7 mouse cellular contexts compared by ENCODE assay signal in genomic region chr6:32479193-32479758, GRCm38 (mm10).
A peak's percentile ranks its signal among the peaks of the same experiment; 100 is the strongest.
DNase-seq lines count a peak whose midpoint lies in the region; ATAC-seq and TF ChIP-seq lines count a peak whose summit lies in the region.

No protein-coding gene starts in this region.

- H3K36me3 ChIP-seq in intestine, postnatal 0 days (ENCODE audit: control insufficient read depth, insufficient read depth), result no peaks in the 10 kb centered on the region
- H3K36me3 ChIP-seq in limb, embryonic 10.5 days, result no peaks in the 10 kb centered on the region
- no peaks in the 10 kb centered on the region for H3K36me3 ChIP-seq in midbrain, embryonic 11.5 days (ENCODE audit: control insufficient read depth, insufficient read depth, low read length)
- no peaks in the 10 kb centered on the region for H3K36me3 ChIP-seq in stomach, embryonic 14.5 days (ENCODE audit: control insufficient read depth, insufficient read depth, low read length)

- DNase-seq in adrenal gland, adult 2 months, result peak; percentile 88
- peak; percentile 73 to 79 for DNase-seq in gastrocnemius, adult 8-10 months (ENCODE audit: low spot score in 2 of 2)
- peak; percentile 69 for DNase-seq in limb, embryonic 10.5 days (ENCODE audit: low spot score)
- DNase-seq in midbrain, embryonic 11.5 days (ENCODE audit: low spot score, missing footprints), result no peak

- no peak overlapping the region for H3K27ac ChIP-seq in intestine, postnatal 0 days (ENCODE audit: low read depth, low read length)
- peak overlapping the region; percentile 36; the same call in 1 of the 2 replicates for H3K27ac ChIP-seq in limb, embryonic 10.5 days
- no peak overlapping the region for H3K27ac ChIP-seq in midbrain, embryonic 11.5 days (ENCODE audit: low read depth, low read length)
- H3K27ac ChIP-seq in stomach, embryonic 14.5 days (ENCODE audit: low read length), result peak overlapping the region; percentile 27; the same call in 1 of the 2 replicates

- no peaks in the 10 kb centered on the region for H3K27me3 ChIP-seq in intestine, postnatal 0 days (replicated peaks; ENCODE audit: control insufficient read depth, insufficient read depth, low read length)
- no peaks in the 10 kb centered on the region for H3K27me3 ChIP-seq in limb, embryonic 10.5 days (ENCODE audit: low read depth, poor library complexity, severe bottlenecking)
- H3K27me3 ChIP-seq in midbrain, embryonic 11.5 days (ENCODE audit: control insufficient read depth, insufficient read depth, low read length), result no peaks in the 10 kb centered on the region
- no peaks in the 10 kb centered on the region for H3K27me3 ChIP-seq in stomach, embryonic 14.5 days (ENCODE audit: control insufficient read depth, insufficient read depth, low read length)

- TF ChIP-seq CTCF in intestine, postnatal 0 days (IDR thresholded peaks at IDR 0.05; ENCODE audit: low read depth), result peak; percentile 73

- ATAC-seq in cerebellum, adult (ENCODE audit: insufficient number of reproducible peaks, low FRiP score, low TSS enrichment), result peak; percentile 90
- no peak for ATAC-seq in intestine, postnatal 0 days
- 0 out of 2 replicates have a peak, but pooled peaks have one; percentile 24 for ATAC-seq in midbrain, embryonic 11.5 days (ENCODE audit: low FRiP score)
- ATAC-seq in stomach, embryonic 14.5 days (ENCODE audit: insufficient number of reproducible peaks, insufficient read depth, low FRiP score, low read depth), result peak; percentile 78; the same call in 1 of the 2 replicates

- H3K9ac ChIP-seq in intestine, postnatal 0 days (ENCODE audit: low read depth, low read length), result no peak overlapping the region
- H3K9ac ChIP-seq in midbrain, embryonic 11.5 days (ENCODE audit: low read length), result no peak overlapping the region
- no peak overlapping the region for H3K9ac ChIP-seq in stomach, embryonic 14.5 days (replicated peaks; ENCODE audit: low read depth, low read length)

- H3K4me1 ChIP-seq in intestine, postnatal 0 days (replicated peaks; ENCODE audit: control insufficient read depth, insufficient read depth, low read length), result no peaks in the 10 kb centered on the region
- peaks cover 46% of the 10 kb centered on the region for H3K4me1 ChIP-seq in limb, embryonic 10.5 days
- no peaks in the 10 kb centered on the region for H3K4me1 ChIP-seq in midbrain, embryonic 11.5 days (ENCODE audit: control insufficient read depth, insufficient read depth, low read length)
- peaks cover 11% of the 10 kb centered on the region; the same call in 1 of the 2 replicates for H3K4me1 ChIP-seq in stomach, embryonic 14.5 days (ENCODE audit: control insufficient read depth, insufficient read depth, low read length)

- no peak overlapping the region for H3K4me2 ChIP-seq in intestine, postnatal 0 days (replicated peaks; ENCODE audit: low read depth)
- H3K4me2 ChIP-seq in midbrain, embryonic 11.5 days, result no peak overlapping the region
- 0 out of 2 replicates have a peak overlapping the region, but pooled peaks have one; percentile 2 for H3K4me2 ChIP-seq in stomach, embryonic 14.5 days (replicated peaks; ENCODE audit: low read depth, low read length)

- whole genome bisulfite sequencing in intestine, postnatal 0 days, result 28% methylated on average over 2 of the region's 2 CpGs
- 16% methylated on average over 2 of the region's 2 CpGs for WGBS in limb, embryonic 10.5 days
- WGBS in midbrain, embryonic 11.5 days, result 50% methylated on average over 2 of the region's 2 CpGs
- 20% methylated on average over 2 of the region's 2 CpGs for WGBS in stomach, embryonic 14.5 days

- H3K9me3 ChIP-seq in intestine, postnatal 0 days (ENCODE audit: control insufficient read depth), result no peaks in the 10 kb centered on the region
- no peaks in the 10 kb centered on the region for H3K9me3 ChIP-seq in limb, embryonic 10.5 days (replicated peaks)
- H3K9me3 ChIP-seq in midbrain, embryonic 11.5 days (ENCODE audit: control insufficient read depth, low read length), result no peaks in the 10 kb centered on the region
- no peaks in the 10 kb centered on the region for H3K9me3 ChIP-seq in stomach, embryonic 14.5 days (ENCODE audit: control insufficient read depth, low read depth, low read length)

- no peak overlapping the region for H3K4me3 ChIP-seq in intestine, postnatal 0 days (ENCODE audit: low read depth, low read length)
- H3K4me3 ChIP-seq in limb, embryonic 10.5 days, result no peak overlapping the region
- no peak overlapping the region for H3K4me3 ChIP-seq in midbrain, embryonic 11.5 days (ENCODE audit: low read depth, low read length)
- H3K4me3 ChIP-seq in stomach, embryonic 14.5 days (ENCODE audit: low read depth, low read length), result no peak overlapping the region

Comparison
In these comparisons a context has a peak if more than half of its experiments do, and no peak if none do; other contexts are left out.
1. H3K27ac ChIP-seq: peak in limb, embryonic 10.5 days (single experiment) and stomach, embryonic 14.5 days (single experiment); none in intestine, postnatal 0 days (single experiment) and midbrain, embryonic 11.5 days (single experiment).